In genomic region chr10:19094297-19094696, GRCm38 (mm10) we compare ENCODE assay signal across 8 mouse cellular contexts.
DNase-seq lines count a peak whose midpoint lies in the region; ATAC-seq and TF ChIP-seq lines count a peak whose summit lies in the region.

No protein-coding gene starts in this region.

- TF ChIP-seq POLR2A in CH12.LX (IDR thresholded peaks at IDR 0.05; ENCODE audit: low read depth, low read length): peak; percentile 57

- ATAC-seq in forebrain, postnatal 0 days: no peak
- peak; percentile 88 for ATAC-seq in erythroid progenitor cell, adult 5-6 weeks (replicated peaks; ENCODE audit: low FRiP score, poor library complexity, severe bottlenecking)
- no peak for ATAC-seq in lung, postnatal 0 days

- dilution Hi-C loops in CH12.LX (cut with MboI; ENCODE audit: extremely low pct_ligation_motif_present, extremely low pct_unique_long_range_greater_than_20kb, low sequenced_read_pairs): no loop called here

- in situ Hi-C loops in CH12.LX (cut with MboI; ENCODE audit: low pct_ligation_motif_present, low pct_unique_long_range_greater_than_20kb, low sequenced_read_pairs): no loop called here

- no peak overlapping the region for H3K9ac ChIP-seq in forebrain, postnatal 0 days
- H3K9ac ChIP-seq in CH12.LX (ENCODE audit: insufficient read depth, low read depth): no peak overlapping the region
- no peak overlapping the region for H3K9ac ChIP-seq in lung, postnatal 0 days (replicated peaks; ENCODE audit: low read depth)

- no peaks in the 10 kb centered on the region for H3K9me3 ChIP-seq in forebrain, postnatal 0 days (ENCODE audit: low read length)
- no peaks in the 10 kb centered on the region for H3K9me3 ChIP-seq in forebrain, embryonic 10.5 days
- no peaks in the 10 kb centered on the region for H3K9me3 ChIP-seq in CH12.LX (replicated peaks; ENCODE audit: low read length)
- H3K9me3 ChIP-seq in lung, postnatal 0 days (ENCODE audit: low read length): no peaks in the 10 kb centered on the region

- no peak for TF ChIP-seq EP300 in CH12.LX (IDR thresholded peaks at IDR 0.05; ENCODE audit: low read length)
- TF ChIP-seq EP300 in lung, postnatal 0 days (IDR thresholded peaks at IDR 0.05): no peak

- no peaks in the 10 kb centered on the region for H3K27me3 ChIP-seq in forebrain, postnatal 0 days (ENCODE audit: insufficient read depth, low read length)
- H3K27me3 ChIP-seq in forebrain, embryonic 10.5 days (ENCODE audit: poor library complexity, severe bottlenecking): no peaks in the 10 kb centered on the region
- H3K27me3 ChIP-seq in CH12.LX (replicated peaks): no peaks in the 10 kb centered on the region
- no peaks in the 10 kb centered on the region for H3K27me3 ChIP-seq in lung, postnatal 0 days (replicated peaks; ENCODE audit: insufficient read depth, low read length)

- peak; percentile 28 for TF ChIP-seq CTCF in forebrain, postnatal 0 days (IDR thresholded peaks at IDR 0.05; ENCODE audit: low read depth)
- TF ChIP-seq CTCF in CH12.LX (conservative IDR thresholded peaks at IDR 0.05 in 1 of 2, IDR thresholded peaks at IDR 0.05 in 1 of 2; ENCODE audit: low read depth in 2 of 2, low read length in 2 of 2): peak; percentile 36 to 94; a peak in 3 of 4 replicates
- peak; percentile 65 for TF ChIP-seq CTCF in lung, postnatal 0 days (IDR thresholded peaks at IDR 0.05)

- H3K4me1 ChIP-seq in forebrain, postnatal 0 days (ENCODE audit: insufficient read depth): no peaks in the 10 kb centered on the region
- H3K4me1 ChIP-seq in forebrain, embryonic 10.5 days: peaks cover 10% of the 10 kb centered on the region
- peaks cover 8 to 28% of the 10 kb centered on the region in 2 experiments; a peak in 3 of 4 replicates for H3K4me1 ChIP-seq in CH12.LX (ENCODE audit: control insufficient read depth in 1 of 2, insufficient read depth in 2 of 2)
- H3K4me1 ChIP-seq in lung, postnatal 0 days (ENCODE audit: insufficient read depth, low read depth, low read length): no peaks in the 10 kb centered on the region

- DNase-seq in forebrain, postnatal 0 days: no peak
- no peak for DNase-seq in forebrain, embryonic 10.5 days (ENCODE audit: extremely low spot score, low spot score)
- DNase-seq in CH12.LX (ENCODE audit: extremely low read depth): peak; percentile 94
- DNase-seq in kidney, postnatal 36 days: peak; percentile 69 to 85
- DNase-seq in lung, postnatal 0 days (ENCODE audit: low spot score): peak; percentile 64
- peak; percentile 88 to 91 for DNase-seq in spleen, postnatal 36 days (ENCODE audit: low spot score in 2 of 2)
- DNase-seq in cerebellum, adult 18-20 months: no peak

- no peaks in the 10 kb centered on the region for H3K79me2 ChIP-seq in CH12.LX (replicated peaks; ENCODE audit: control insufficient read depth, extremely low read depth, insufficient read depth, poor library complexity, severe bottlenecking)

- no peaks in the 10 kb centered on the region for H3K36me3 ChIP-seq in forebrain, postnatal 0 days (ENCODE audit: insufficient read depth)
- H3K36me3 ChIP-seq in forebrain, embryonic 10.5 days (replicated peaks): no peaks in the 10 kb centered on the region
- no peaks in the 10 kb centered on the region for H3K36me3 ChIP-seq in CH12.LX (replicated peaks in 1 of 2; ENCODE audit: control insufficient read depth in 1 of 2, insufficient read depth in 1 of 2, low read length in 1 of 2)
- H3K36me3 ChIP-seq in lung, postnatal 0 days (ENCODE audit: insufficient read depth, low read length): no peaks in the 10 kb centered on the region

- 63% methylated on average over 8 of the region's 8 CpGs for WGBS in forebrain, postnatal 0 days
- 63% methylated on average over 8 of the region's 8 CpGs for WGBS in forebrain, embryonic 10.5 days
- 42% methylated on average over 8 of the region's 8 CpGs for WGBS in lung, postnatal 0 days

- no peak overlapping the region for H3K4me3 ChIP-seq in forebrain, postnatal 0 days (ENCODE audit: low read depth, low read length)
- no peak overlapping the region for H3K4me3 ChIP-seq in forebrain, embryonic 10.5 days
- H3K4me3 ChIP-seq in CH12.LX (replicated peaks in 1 of 3; ENCODE audit: low read depth in 2 of 3, low read length in 2 of 3, poor library complexity in 1 of 3): no peak overlapping the region
- no peak overlapping the region for H3K4me3 ChIP-seq in lung, postnatal 0 days (ENCODE audit: low read depth, low read length)

- peak; percentile 99 for TF ChIP-seq RAD21 in CH12.LX (IDR thresholded peaks at IDR 0.05; ENCODE audit: low read depth, low read length)

- H3K27ac ChIP-seq in forebrain, postnatal 0 days (ENCODE audit: low read depth, low read length): no peak overlapping the region
- no peak overlapping the region for H3K27ac ChIP-seq in forebrain, embryonic 10.5 days
- no peak overlapping the region for H3K27ac ChIP-seq in CH12.LX (ENCODE audit: insufficient read depth, low read depth)
- H3K27ac ChIP-seq in lung, postnatal 0 days (ENCODE audit: low read length): no peak overlapping the region

- no peak overlapping the region for H3K4me2 ChIP-seq in forebrain, postnatal 0 days (ENCODE audit: low read depth)
- H3K4me2 ChIP-seq in CH12.LX (ENCODE audit: insufficient read depth, low read depth, poor library complexity, severe bottlenecking): peak overlapping the region; percentile 12; the same call in 1 of the 2 replicates
- H3K4me2 ChIP-seq in lung, postnatal 0 days (replicated peaks; ENCODE audit: low read depth, low read length): no peak overlapping the region

TF ChIP-seq in CH12.LX, 34 proteins besides CTCF, POLR2A, EP300 and RAD21:
- TF ChIP-seq JUND (conservative IDR thresholded peaks at IDR 0.05; ENCODE audit: low read depth, low read length) (peak; percentile 46; the same call in 1 of the 2 replicates), MEF2A (IDR thresholded peaks at IDR 0.05; ENCODE audit: borderline replicate concordance, low read depth, low read length) (peak; percentile 70; the same call in 1 of the 2 replicates), HCFC1 (IDR thresholded peaks at IDR 0.05; ENCODE audit: low read depth, low read length) (peak; percentile 45), KAT2A (IDR thresholded peaks at IDR 0.05; ENCODE audit: insufficient replicate concordance, low read length) (no peak), SIN3A (IDR thresholded peaks at IDR 0.05; ENCODE audit: low read length) (peak; percentile 91), TBP (conservative IDR thresholded peaks at IDR 0.05; ENCODE audit: low read depth, low read length) (0 out of 2 replicates have a peak, but pooled peaks have one; percentile 56), ETS1 (conservative IDR thresholded peaks at IDR 0.05; ENCODE audit: low read depth, low read length) (peak; percentile 66; the same call in 1 of the 2 replicates), USF2 (conservative IDR thresholded peaks at IDR 0.05; ENCODE audit: low read depth, low read length) (no peak), GABPA (IDR thresholded peaks at IDR 0.05; ENCODE audit: insufficient replicate concordance, low read depth, low read length) (no peak), MAX (IDR thresholded peaks at IDR 0.05; ENCODE audit: low read length) (peak; percentile 68; the same call in 1 of the 2 replicates), ZNF384 (IDR thresholded peaks at IDR 0.05; ENCODE audit: low read depth, low read length) (no peak), CHD1 (IDR thresholded peaks at IDR 0.05; ENCODE audit: low read depth, low read length) (no peak), MAZ (IDR thresholded peaks at IDR 0.05; ENCODE audit: low read depth, low read length) (no peak), JUN (IDR thresholded peaks at IDR 0.05; ENCODE audit: insufficient read depth, low read depth, low read length) (0 out of 2 replicates have a peak, but pooled peaks have one; percentile 19), PAX5 (IDR thresholded peaks at IDR 0.05; ENCODE audit: low read length) (no peak), MYC (IDR thresholded peaks at IDR 0.05; ENCODE audit: low read depth, low read length) (peak; percentile 80; the same call in 1 of the 2 replicates), MAFK (IDR thresholded peaks at IDR 0.05; ENCODE audit: insufficient replicate concordance, low read length) (peak; percentile 91), IRF4 (IDR thresholded peaks at IDR 0.05; ENCODE audit: low read depth, low read length) (peak; percentile 81), ZKSCAN1 (IDR thresholded peaks at IDR 0.05; ENCODE audit: borderline replicate concordance, low read depth, low read length) (no peak), UBTF (IDR thresholded peaks at IDR 0.05; ENCODE audit: low read depth, low read length) (no peak), ZMIZ1 (IDR thresholded peaks at IDR 0.05; ENCODE audit: low read depth, low read length) (no peak), NELFE (IDR thresholded peaks at IDR 0.05; ENCODE audit: low read depth, low read length) (0 out of 2 replicates have a peak, but pooled peaks have one; percentile 66), CHD2 (IDR thresholded peaks at IDR 0.05; ENCODE audit: low read length) (no peak), ELF1 (IDR thresholded peaks at IDR 0.05; ENCODE audit: low read depth, low read length) (peak; percentile 84), NRF1 (IDR thresholded peaks at IDR 0.05; ENCODE audit: low read depth, low read length) (peak; percentile 95), USF1 (IDR thresholded peaks at IDR 0.05; ENCODE audit: low read depth, low read length) (no peak), ZC3H11A (IDR thresholded peaks at IDR 0.05; ENCODE audit: low read depth, low read length) (peak; percentile 93), E2F4 (IDR thresholded peaks at IDR 0.05; ENCODE audit: insufficient replicate concordance, low read depth, low read length) (no peak), TCF12 (IDR thresholded peaks at IDR 0.05; ENCODE audit: low read depth, low read length) (peak; percentile 59; the same call in 1 of the 2 replicates), RCOR1 (conservative IDR thresholded peaks at IDR 0.05; ENCODE audit: low read depth, low read length) (no peak), MXI1 (IDR thresholded peaks at IDR 0.05; ENCODE audit: low read depth, low read length) (no peak; the same call in 1 of the 2 replicates), POLR2AphosphoS2 (IDR thresholded peaks at IDR 0.05; ENCODE audit: low read depth, low read length) (no peak), BHLHE40 (IDR thresholded peaks at IDR 0.05; ENCODE audit: low read depth, low read length) (peak; percentile 78), SMC3 (IDR thresholded peaks at IDR 0.05; ENCODE audit: low read depth, low read length) (peak; percentile 100)

Comparison
In these comparisons a context has a peak if more than half of its experiments do, and no peak if none do; other contexts are left out.
1. DNase-seq: peak in CH12.LX (single experiment), kidney, postnatal 36 days (2 of 2), lung, postnatal 0 days (single experiment) and spleen, postnatal 36 days (2 of 2); none in forebrain, postnatal 0 days (single experiment), forebrain, embryonic 10.5 days (single experiment) and cerebellum, adult 18-20 months (0 of 2).
2. Peak in every context shown above with its lines, with median percentiles within 50 percentile points of each other: CTCF ChIP-seq.